Comparison of ENCODE assay signal across 11 mouse cellular contexts in genomic region chr17:26605636-26606035, GRCm38 (mm10). TPM values are rescaled to one million over a fixed set of nuclear protein-coding genes. Genes with fewer than 3 reads are reported as not detected.
DNase-seq lines count a peak whose midpoint lies in the region; ATAC-seq and TF ChIP-seq lines count a peak whose summit lies in the region.
"Had no signal": no experiment of that assay in that cellular context is flagged by ENCODE, and none has a peak within 500 bp of the region (broad histone marks: within the 10 kb centered on the region; RNA-seq: fewer than 3 reads in every experiment).

No protein-coding gene starts in this region.

- H3K4me2 ChIP-seq in stomach, postnatal 0 days (replicated peaks; ENCODE audit: low read depth) = no peak overlapping the region
- H3K4me2 ChIP-seq: limb, embryonic 13.5 days had no signal

- no peaks in the 10 kb centered on the region; the same call in 1 of the 2 replicates for H3K36me3 ChIP-seq in stomach, postnatal 0 days (ENCODE audit: control insufficient read depth, insufficient read depth, low read length)

- peak overlapping the region; percentile 79 for H3K27ac ChIP-seq in embryonic fibroblast, embryonic 13.5 days (ENCODE audit: insufficient read depth, low read length)
- no peak overlapping the region for H3K27ac ChIP-seq in stomach, postnatal 0 days (replicated peaks)
- H3K27ac ChIP-seq: hindbrain, postnatal 0 days; limb, embryonic 13.5 days had no signal

- no peak for TF ChIP-seq EP300 in stomach, postnatal 0 days (optimal IDR thresholded peaks at IDR 0.05)

- TF ChIP-seq POLR2A in embryonic fibroblast, embryonic 13.5 days (IDR thresholded peaks at IDR 0.05; ENCODE audit: low read depth, low read length) = no peak

- no peak overlapping the region for H3K4me3 ChIP-seq in embryonic fibroblast, embryonic 13.5 days (ENCODE audit: insufficient read depth, low read length)
- H3K4me3 ChIP-seq in stomach, postnatal 0 days (ENCODE audit: low read depth, low read length) = no peak overlapping the region
- H3K4me3 ChIP-seq: limb, embryonic 13.5 days had no signal

- peak; percentile 56 to 73 for DNase-seq in adrenal gland, adult (ENCODE audit: inconsistent age in 2 of 2, low spot score in 1 of 2)
- no peak for DNase-seq in adrenal gland, adult 18-20 months (ENCODE audit: low spot score in 2 of 2)
- DNase-seq in spleen, adult 18-20 months = peak; percentile 32
- no peak for DNase-seq in spleen, postnatal 4 days (ENCODE audit: low spot score in 2 of 2)
- DNase-seq in stomach, postnatal 0 days (ENCODE audit: low spot score) = no peak
- DNase-seq in embryo, embryonic 10.5 days (ENCODE audit: low spot score) = no peak
- no peak for DNase-seq in layer of hippocampus, postnatal 36 days
- DNase-seq: thymus, postnatal 4 days had no signal

- H3K27me3 ChIP-seq in stomach, postnatal 0 days (ENCODE audit: control insufficient read depth, insufficient read depth, low read length) = no peaks in the 10 kb centered on the region
- H3K27me3 ChIP-seq: limb, embryonic 13.5 days had no signal

- H3K9me3 ChIP-seq in stomach, postnatal 0 days (ENCODE audit: control insufficient read depth, low read length) = no peaks in the 10 kb centered on the region
- H3K9me3 ChIP-seq: limb, embryonic 13.5 days had no signal

- H3K9ac ChIP-seq in stomach, postnatal 0 days (ENCODE audit: low read length) = no peak overlapping the region
- H3K9ac ChIP-seq: limb, embryonic 13.5 days had no signal

- ATAC-seq in stomach, postnatal 0 days (ENCODE audit: low FRiP score, low TSS enrichment) = peak; percentile 34; the same call in 1 of the 2 replicates
- ATAC-seq: hindbrain, postnatal 0 days had no signal

- TF ChIP-seq CTCF in embryonic fibroblast, embryonic 13.5 days (IDR thresholded peaks at IDR 0.05; ENCODE audit: borderline replicate concordance, insufficient read depth, low read length) = no peak
- TF ChIP-seq CTCF in stomach, postnatal 0 days (IDR thresholded peaks at IDR 0.05; ENCODE audit: low read depth) = no peak

- WGBS in stomach, postnatal 0 days = 76% methylated on average over 4 of the region's 4 CpGs

- peaks cover 42% of the 10 kb centered on the region for H3K4me1 ChIP-seq in embryonic fibroblast, embryonic 13.5 days (ENCODE audit: control insufficient read depth, insufficient read depth, low read length)
- peaks cover 12% of the 10 kb centered on the region; the same call in 1 of the 2 replicates for H3K4me1 ChIP-seq in stomach, postnatal 0 days (replicated peaks; ENCODE audit: control insufficient read depth, insufficient read depth)

RNA-seq across cellular contexts. Expression of gene Dusp1, which starts 43.7 kb away (rescaled TPM):
- 10 to 100 TPM; 48.7 to 56.1 TPM for total RNA-seq in adrenal gland, adult 18-20 months (2021)
- polyA plus RNA-seq in embryonic fibroblast, embryonic 13.5 days (2011; ENCODE audit: insufficient read length, low read depth, missing spikeins) = 36.3 and 60.1 TPM in 2 replicates
- polyA plus RNA-seq in stomach, postnatal 0 days (2015; fragmentation: Nextera tagmentation; extraction: Ambion mirVana) = 27.7 and 33.1 TPM in 2 replicates
- 10 to 100 TPM; 17.1 to 19.3 TPM for total RNA-seq in layer of hippocampus, postnatal 36 days (2021)

RNA-seq across cellular contexts. Expression of gene Ergic1, which starts 44.3 kb away (rescaled TPM):
- total RNA-seq in adrenal gland, adult 18-20 months (2021) = 100 to 1,000 TPM; 159 to 166 TPM
- polyA plus RNA-seq in embryonic fibroblast, embryonic 13.5 days (2011; ENCODE audit: insufficient read length, low read depth, missing spikeins) = 376 and 420 TPM in 2 replicates
- polyA plus RNA-seq in stomach, postnatal 0 days (2015; fragmentation: Nextera tagmentation; extraction: Ambion mirVana) = 64.2 and 65.5 TPM in 2 replicates
- total RNA-seq in layer of hippocampus, postnatal 36 days (2021) = 100 to 1,000 TPM; 115 to 119 TPM

RNA-seq across cellular contexts. Expression of gene Atp6v0e, which starts 57.4 kb away (rescaled TPM):
- total RNA-seq in adrenal gland, adult 18-20 months (2021) = 100 to 1,000 TPM; 215 to 234 TPM
- 174 and 192 TPM in 2 replicates for polyA plus RNA-seq in embryonic fibroblast, embryonic 13.5 days (2011; ENCODE audit: insufficient read length, low read depth, missing spikeins)
- polyA plus RNA-seq in stomach, postnatal 0 days (2015; fragmentation: Nextera tagmentation; extraction: Ambion mirVana) = 334 and 340 TPM in 2 replicates
- total RNA-seq in layer of hippocampus, postnatal 36 days (2021) = 10 to 100 TPM; 43.2 to 49.3 TPM

Comparison
In these comparisons a context has a peak if more than half of its experiments do, and no peak if none do; other contexts are left out.
1. DNase-seq: peak in adrenal gland, adult (2 of 2) and spleen, adult 18-20 months (2 of 2); none in adrenal gland, adult 18-20 months (0 of 2), spleen, postnatal 4 days (0 of 2), stomach, postnatal 0 days (single experiment), embryo, embryonic 10.5 days (single experiment) and layer of hippocampus, postnatal 36 days (0 of 2).
2. RNA of gene Atp6v0e, which starts 57.4 kb away (total RNA-seq): 215 to 234 TPM in adrenal gland, adult 18-20 months; 43.2 to 49.3 TPM in layer of hippocampus, postnatal 36 days; every median in the first group is over 4 times any median in the second.